Mouse (Mus musculus) c-Kit-negative CD71-positive TER-119-positive erythroid progenitor cells, embryonic 14.5 days (primary cell): ENCODE data around the gene Olfr659.

Experiments used
- DNase-seq: peaks from one replicate; pipeline ENCODE4 v3.0.0-alpha.2; 2013; ENCODE audit warnings: low read depth, low spot score

Gene Olfr659

GRCm38 (mm10) chr7:104666453-104666852, at the start of gene Olfr659:
Gene Olfr659 (plus strand): TSS chr7:104666753.
- DNase-seq, result no peak

GRCm38 (mm10) chr7:104624494-104624893, 42.1 kb upstream of the Olfr659 start, which contains the start of gene Olfr657:
Gene Olfr657 (plus strand): TSS chr7:104624794.
- no peak for DNase-seq

GRCm38 (mm10) chr7:104646841-104647482, 19.6 kb upstream of the Olfr659 start, which contains the start of gene Olfr658:
Gene Olfr658 (minus strand): TSS chr7:104647305.
- DNase-seq, result no peak

- no peak for DNase-seq
Measured at GRCm38 (mm10) chr7:104686201-104686600, 19.6 kb downstream of the Olfr659 start, which contains the start of gene Olfr661. Gene Olfr661 (plus strand): TSS chr7:104686501.
